ENCODE assay signal across 10 mouse cellular contexts in genomic region chr5:54005865-54006225, GRCm38 (mm10).
"Had no signal": no experiment of that assay in that cellular context is flagged by ENCODE, and none has a peak within 500 bp of the region (broad histone marks: within the 10 kb centered on the region; RNA-seq: fewer than 3 reads in every experiment).

No protein-coding gene starts in this region.

- DNase-seq: kidney, postnatal 14 days; layer of hippocampus, postnatal 36 days; lung, adult 18-20 months; retina, postnatal 1 day had no signal

- H3K4me3 ChIP-seq: kidney, embryonic 15.5 days; limb, embryonic 15.5 days; midbrain, embryonic 15.5 days; neural tube, embryonic 13.5 days had no signal

- H3K27me3 ChIP-seq: kidney, embryonic 15.5 days; limb, embryonic 15.5 days; midbrain, embryonic 15.5 days; neural tube, embryonic 13.5 days had no signal

- H3K9ac ChIP-seq: kidney, embryonic 15.5 days; limb, embryonic 15.5 days; liver, embryonic 14.5 days; midbrain, embryonic 15.5 days; neural tube, embryonic 13.5 days had no signal

- ATAC-seq: midbrain, embryonic 15.5 days had no signal

- H3K9me3 ChIP-seq: kidney, embryonic 15.5 days; limb, embryonic 15.5 days; midbrain, embryonic 15.5 days; neural tube, embryonic 13.5 days had no signal

- H3K36me3 ChIP-seq: kidney, embryonic 15.5 days; limb, embryonic 15.5 days; midbrain, embryonic 15.5 days; neural tube, embryonic 13.5 days had no signal

- H3K4me2 ChIP-seq: kidney, embryonic 15.5 days; limb, embryonic 15.5 days; midbrain, embryonic 15.5 days; neural tube, embryonic 13.5 days had no signal

- H3K27ac ChIP-seq: kidney, embryonic 15.5 days; limb, embryonic 15.5 days; liver, embryonic 14.5 days; midbrain, embryonic 15.5 days; neural tube, embryonic 13.5 days; stomach, postnatal 0 days had no signal
